Mouse (Mus musculus) heart, adult 8-10 months (tissue): ENCODE measurements around the gene Gins2. TPM values are rescaled to one million over a fixed set of nuclear protein-coding genes. Genes with fewer than 3 reads are reported as not detected.
A peak's percentile ranks its signal among the peaks of the same experiment; 100 is the strongest.

Experiments used
- DNase-seq: peaks from one replicate; pipeline ENCODE4 v3.0.0; 2022; ENCODE audit warnings: low spot score
- microRNA-seq: library from miRNA; unstranded; fragments of <30 nt; microRNA quantifications from one replicate; pipeline ENCODE4 v1.2.0, GENCODE M21; 2022
- total RNA-seq, 4 experiments: library from RNA; stranded (reverse); gene quantifications; 2 replicates each; pipeline ENCODE4 v1.2.4; 2022

The Gins2 gene
- total RNA-seq, 4 experiments from 2014 or later = 0.98 to 1.7 (median 1.7) TPM

DNA sequence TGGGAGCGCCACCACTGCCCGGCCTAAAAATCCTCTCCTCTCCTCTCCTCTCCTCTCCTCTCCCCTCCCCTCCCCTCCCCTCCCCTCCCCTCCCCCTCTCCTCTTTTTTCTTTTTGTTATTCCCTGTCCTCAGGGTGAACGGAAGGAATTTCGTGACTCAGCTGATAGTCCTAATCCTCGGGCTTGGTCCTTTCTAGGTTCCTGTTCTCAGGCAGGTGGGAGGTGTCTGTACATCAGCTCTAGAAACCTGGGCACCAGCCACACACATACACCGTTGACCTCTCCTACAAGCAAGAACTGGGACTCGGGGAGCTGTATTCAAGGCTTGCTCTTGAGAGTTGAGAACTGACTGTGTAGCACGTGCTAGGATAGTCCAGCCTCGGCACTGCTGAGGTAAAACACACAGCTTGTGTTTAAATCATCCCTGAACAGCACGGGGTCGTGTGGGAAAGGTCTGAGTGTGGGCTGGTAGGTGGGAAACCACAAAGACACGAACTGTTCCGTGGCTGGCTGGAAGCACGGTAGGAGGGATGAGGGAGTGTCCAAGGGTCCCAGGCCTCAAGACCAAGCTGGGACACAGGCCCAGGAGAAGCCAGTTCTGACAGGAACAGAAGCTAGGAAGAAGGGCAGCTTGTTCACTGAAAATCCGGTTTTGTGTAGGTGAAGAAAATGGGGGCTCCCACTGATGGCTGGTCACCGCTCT lies 58.0 kb downstream of the Gins2 start:
- no peak for DNase-seq

GRCm38 (mm10) chr8:120529226-120529625 lies 59.9 kb downstream of the Gins2 start:
- no peak for DNase-seq

Small RNA genes lying within 50 kb of the gene (microRNA-seq; reads per million reads assigned to microRNA genes)
- 3.1 reads per million, percentile 3 among the genes with 10 or more reads in this experiment for gene Mir7687

Other genes with a start within 250 kb of the Gins2 start
- gene 1190005I06Rik, start 58.3 kb upstream of the Gins2 start, total RNA-seq = 1 to 10 TPM; 3.0 to 5.7 (median 4.3) TPM
- not detected for gene Gm27021, start 78.8 kb upstream of the Gins2 start, total RNA-seq
- 1,000 to 10,000 TPM; 4,385 to 5,037 (median 4,791) TPM for gene Cox4i1, start 78.9 kb upstream of the Gins2 start, total RNA-seq
- gene Emc8, start 79.3 kb upstream of the Gins2 start, total RNA-seq = 10 to 100 TPM; 44.3 to 57.6 (median 46.7) TPM
- gene Irf8, start 147.1 kb upstream of the Gins2 start, total RNA-seq = 1 to 10 TPM; 2.6 to 4.0 (median 4.0) TPM